Mouse (Mus musculus): ENCODE measurements around the gene H2-M10.1.

- TF ChIP-seq CTCF (IDR thresholded peaks at IDR 0.05; ENCODE audit: insufficient read depth, low read length): no peak
- TF ChIP-seq POLR2A (IDR thresholded peaks at IDR 0.05; ENCODE audit: borderline replicate concordance, extremely low read depth, low read depth, low read length): no peak
Observed at GRCm38 (mm10) chr17:36326055-36326454, at the start of gene H2-M10.1.

Data from lung, adult 2 months (tissue).